Mouse (Mus musculus): ENCODE measurements around the gene Ceacam19. TPM values are rescaled to one million over a fixed set of nuclear protein-coding genes. Genes with fewer than 3 reads are reported as not detected.

The Ceacam19 gene
- polyA plus RNA-seq, 1 experiment from 2014 or later, result 0.23 TPM

DNA sequence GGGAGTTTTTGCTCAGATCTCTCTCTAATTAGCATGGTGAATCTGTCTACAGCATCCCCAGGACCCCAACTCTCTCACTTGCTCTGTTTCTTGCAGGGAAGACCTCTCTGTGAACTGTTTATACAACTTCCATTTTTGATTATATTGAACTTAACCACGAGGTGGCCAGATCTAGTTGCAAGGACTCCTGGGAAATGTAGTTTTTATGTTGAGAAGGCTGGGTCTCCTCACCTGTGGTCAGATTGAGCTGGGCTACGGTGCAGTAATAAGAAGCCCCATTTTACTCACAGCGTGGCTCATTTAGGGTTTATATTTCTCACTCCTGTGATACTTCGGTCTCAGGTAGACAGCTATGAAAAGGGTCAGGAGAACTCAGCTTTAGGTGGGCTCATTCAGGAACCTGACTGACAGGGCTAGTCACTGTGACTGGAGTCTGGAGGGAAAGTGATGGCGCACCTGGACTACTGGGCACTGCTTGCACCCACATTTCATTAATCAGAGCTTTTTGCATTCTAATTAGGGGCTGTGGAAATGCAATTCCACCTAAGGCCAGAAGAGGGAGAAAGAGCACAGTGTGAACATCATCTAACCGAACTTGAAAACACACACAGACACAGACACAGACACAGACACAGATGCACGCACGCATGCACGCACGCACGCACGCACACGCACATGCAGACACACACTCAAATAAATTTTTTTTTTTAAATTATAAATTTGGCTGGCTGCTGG is 11.7 kb downstream of the Ceacam19 start:
- no peaks in the 10 kb centered on the region for H3K36me3 ChIP-seq
- no peak overlapping the region for H3K9ac ChIP-seq
- H3K4me3 ChIP-seq, result no peak overlapping the region
- ATAC-seq (ENCODE audit: low FRiP score, low read depth), result no peak; the same call in 1 of the 2 replicates
- H3K4me2 ChIP-seq (replicated peaks), result no peak overlapping the region
- WGBS, result 52% methylated on average over 13 of the region's 13 CpGs
- no peaks in the 10 kb centered on the region for H3K9me3 ChIP-seq
- no peaks in the 10 kb centered on the region for H3K27me3 ChIP-seq
- no peak overlapping the region for H3K27ac ChIP-seq
- H3K4me1 ChIP-seq, result no peaks in the 10 kb centered on the region

GRCm38 (mm10) chr7:19871943-19872601 is 15.7 kb downstream of the Ceacam19 start:
- no peak overlapping the region for H3K4me2 ChIP-seq (replicated peaks)
- H3K36me3 ChIP-seq, result no peaks in the 10 kb centered on the region
- H3K4me1 ChIP-seq, result no peaks in the 10 kb centered on the region
- no peaks in the 10 kb centered on the region for H3K9me3 ChIP-seq
- 36% methylated on average over 5 of the region's 5 CpGs for WGBS
- H3K4me3 ChIP-seq, result no peak overlapping the region
- H3K9ac ChIP-seq, result no peak overlapping the region
- H3K27me3 ChIP-seq, result no peaks in the 10 kb centered on the region
- no peak overlapping the region for H3K27ac ChIP-seq
- no peak for ATAC-seq (ENCODE audit: low FRiP score, low read depth)

DNA sequence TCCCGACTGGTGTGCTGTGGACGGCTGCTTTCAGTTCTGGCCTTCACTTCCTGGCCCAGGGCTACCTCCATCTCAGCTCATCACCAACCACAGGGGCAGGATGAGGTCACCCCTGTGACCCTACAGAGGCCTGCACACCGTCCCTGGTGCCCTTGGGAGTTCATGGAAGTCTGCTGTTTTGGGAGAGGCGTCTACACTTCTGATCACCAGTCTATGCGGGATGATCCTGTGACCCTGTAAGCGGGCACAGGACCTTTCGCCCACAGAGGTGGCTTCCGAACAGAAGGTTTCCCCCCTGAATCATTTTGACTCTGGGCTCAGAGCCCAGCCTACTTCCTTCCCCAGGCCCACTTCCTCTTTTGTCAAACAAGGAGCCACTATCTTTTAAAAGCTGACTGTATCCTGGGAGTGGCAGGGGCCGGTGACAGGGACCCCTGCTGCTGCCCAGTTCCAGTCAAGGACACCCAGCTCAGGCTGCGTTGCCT is 16.6 kb downstream of the Ceacam19 start:
- Histone ChIP-seq H3K27ac (no peak overlapping the region), H3K9me3 (no peaks in the 10 kb centered on the region), H3K36me3 (no peaks in the 10 kb centered on the region), H3K4me2 (replicated peaks) (no peak overlapping the region), H3K27me3 (no peaks in the 10 kb centered on the region), H3K4me3 (no peak overlapping the region), H3K9ac (no peak overlapping the region), H3K4me1 (no peaks in the 10 kb centered on the region)
- WGBS, result 73% methylated on average over 10 of the region's 10 CpGs
- ATAC-seq (ENCODE audit: low FRiP score, low read depth), result no peak

DNA sequence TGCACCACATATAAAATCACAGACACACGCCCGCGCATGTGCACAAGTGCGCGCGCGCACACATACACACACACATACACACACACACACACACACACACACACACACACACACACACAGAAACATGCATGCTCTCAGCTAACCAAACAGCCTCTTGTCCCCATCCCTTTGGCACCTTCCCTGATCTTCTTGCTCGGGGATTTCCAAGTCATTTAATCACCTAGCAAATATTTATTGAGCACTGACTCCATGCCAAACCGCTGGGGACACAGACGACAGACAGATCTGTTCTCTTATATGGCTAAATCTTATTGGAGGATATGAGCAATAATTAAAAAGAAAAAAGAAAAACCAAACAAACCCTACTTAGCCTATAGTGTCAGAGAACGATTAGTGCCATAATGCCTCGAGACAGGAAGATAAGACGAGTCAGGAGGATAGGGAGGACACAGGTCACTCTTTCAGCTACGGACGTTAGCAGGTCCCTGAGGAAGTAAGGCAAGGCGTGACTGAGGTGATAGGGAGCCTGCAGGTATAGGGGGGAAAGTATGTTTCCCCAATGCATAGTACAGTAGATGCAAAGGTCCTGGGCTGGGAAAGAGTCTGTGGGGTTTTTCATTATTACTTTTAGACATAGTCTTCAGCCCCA is 19.9 kb downstream of the Ceacam19 start:
- no peak for ATAC-seq (ENCODE audit: low FRiP score, low read depth)
- 88% methylated on average over 16 of the region's 16 CpGs for WGBS

DNA sequence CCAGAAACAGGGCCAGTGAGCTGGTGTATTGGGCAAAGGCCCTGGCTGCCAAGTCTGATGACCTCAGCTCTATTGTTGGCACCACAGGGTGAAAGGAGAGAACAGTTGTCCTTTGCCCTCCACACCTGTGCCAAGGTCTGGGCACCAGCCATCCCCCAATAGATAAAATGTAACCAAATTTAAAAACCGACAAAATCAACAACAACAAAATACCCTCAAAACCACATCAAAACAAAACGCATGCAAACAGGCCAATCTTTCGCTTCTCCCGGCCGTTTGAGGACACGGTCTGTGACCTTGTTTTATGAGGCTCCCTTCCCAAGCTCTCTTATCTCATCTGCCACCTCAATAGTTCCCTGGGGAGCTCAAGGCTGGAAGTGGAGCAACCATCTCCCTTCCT is 21.3 kb downstream of the Ceacam19 start:
- H3K27ac ChIP-seq, result no peak overlapping the region
- H3K4me2 ChIP-seq (replicated peaks), result no peak overlapping the region
- 82% methylated on average over 6 of the region's 6 CpGs for WGBS
- ATAC-seq (ENCODE audit: low FRiP score, low read depth), result no peak
- H3K4me3 ChIP-seq, result no peak overlapping the region
- H3K9me3 ChIP-seq, result no peaks in the 10 kb centered on the region
- H3K27me3 ChIP-seq, result no peaks in the 10 kb centered on the region; the same call in 1 of the 2 replicates
- H3K9ac ChIP-seq, result no peak overlapping the region
- no peaks in the 10 kb centered on the region for H3K4me1 ChIP-seq
- no peaks in the 10 kb centered on the region for H3K36me3 ChIP-seq

More for the DNA sequence above, 19.9 kb downstream of the Ceacam19 start:
- Histone ChIP-seq H3K4me1 (no peaks in the 10 kb centered on the region), H3K36me3 (no peaks in the 10 kb centered on the region), H3K27ac (no peak overlapping the region), H3K4me3 (no peak overlapping the region), H3K9me3 (no peaks in the 10 kb centered on the region), H3K9ac (no peak overlapping the region), H3K27me3 (no peaks in the 10 kb centered on the region; the same call in 1 of the 2 replicates), H3K4me2 (replicated peaks) (no peak overlapping the region)

GRCm38 (mm10) chr7:19865246-19866036 is 22.3 kb downstream of the Ceacam19 start:
- WGBS, result 77% methylated on average over 8 of the region's 8 CpGs
- no peak overlapping the region for H3K27ac ChIP-seq
- no peak for ATAC-seq (ENCODE audit: low FRiP score, low read depth)
- no peaks in the 10 kb centered on the region for H3K36me3 ChIP-seq
- no peaks in the 10 kb centered on the region for H3K9me3 ChIP-seq
- H3K4me2 ChIP-seq (replicated peaks), result no peak overlapping the region
- H3K4me3 ChIP-seq, result no peak overlapping the region
- H3K27me3 ChIP-seq, result no peaks in the 10 kb centered on the region; the same call in 1 of the 2 replicates
- no peak overlapping the region for H3K9ac ChIP-seq
- H3K4me1 ChIP-seq, result no peaks in the 10 kb centered on the region

GRCm38 (mm10) chr7:19864241-19864640 is 23.5 kb downstream of the Ceacam19 start:
- 37% methylated on average over 2 of the region's 2 CpGs for WGBS
- Histone ChIP-seq H3K9me3 (no peaks in the 10 kb centered on the region), H3K4me1 (no peaks in the 10 kb centered on the region), H3K9ac (no peak overlapping the region; the same call in 1 of the 2 replicates), H3K4me3 (no peak overlapping the region), H3K36me3 (no peaks in the 10 kb centered on the region), H3K4me2 (replicated peaks) (no peak overlapping the region), H3K27ac (no peak overlapping the region), H3K27me3 (no peaks in the 10 kb centered on the region; the same call in 1 of the 2 replicates)
- no peak for ATAC-seq (ENCODE audit: low FRiP score, low read depth)

DNA sequence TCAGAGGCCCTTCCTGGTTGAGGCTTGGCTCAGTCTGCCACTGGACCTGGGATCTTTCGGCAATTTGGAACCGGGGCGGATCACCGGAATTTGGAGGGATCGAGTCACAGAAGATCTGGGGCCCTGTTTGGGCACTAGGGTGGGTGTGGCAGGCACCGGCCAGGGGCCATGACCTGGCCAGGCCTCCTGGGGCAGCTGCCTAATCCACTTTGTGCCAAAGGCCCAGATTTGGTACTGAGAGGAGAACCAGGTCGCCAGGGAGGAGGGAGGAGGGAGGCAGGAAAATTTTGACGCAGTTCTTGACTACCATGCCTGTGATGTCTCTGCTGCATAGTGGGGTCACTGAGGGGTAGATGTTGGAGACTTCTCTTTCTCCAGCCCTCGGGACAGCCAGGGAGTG is 26.6 kb downstream of the Ceacam19 start, which contains the start of gene Ceacam16:
Ceacam16 (minus strand) TSS at position 101 of the 400 bp plus-strand sequence.
- Histone ChIP-seq H3K9me3 (no peaks in the 10 kb centered on the region), H3K9ac (no peak within 1 kb of the TSS), H3K27me3 (peaks cover 9% of the 10 kb centered on the region; the same call in 1 of the 2 replicates), H3K36me3 (no peaks in the 10 kb centered on the region), H3K4me2 (replicated peaks) (no peak within 1 kb of the TSS), H3K4me1 (no peaks in the 10 kb centered on the region), H3K4me3 (no peak within 1 kb of the TSS), H3K27ac (no peak within 1 kb of the TSS)
- no peak for ATAC-seq (ENCODE audit: low FRiP score, low read depth)
- WGBS, result 85% methylated on average over 9 of the region's 9 CpGs

GRCm38 (mm10) chr7:19859740-19860139 is 28.0 kb downstream of the Ceacam19 start:
- Histone ChIP-seq H3K27ac (no peak overlapping the region), H3K36me3 (no peaks in the 10 kb centered on the region), H3K27me3 (peaks cover 9% of the 10 kb centered on the region; the same call in 1 of the 2 replicates), H3K4me3 (no peak overlapping the region), H3K4me1 (no peaks in the 10 kb centered on the region), H3K4me2 (replicated peaks) (no peak overlapping the region), H3K9me3 (no peaks in the 10 kb centered on the region), H3K9ac (no peak overlapping the region)
- ATAC-seq (ENCODE audit: low FRiP score, low read depth), result no peak
- WGBS, result 69% methylated on average over 10 of the region's 10 CpGs

DNA sequence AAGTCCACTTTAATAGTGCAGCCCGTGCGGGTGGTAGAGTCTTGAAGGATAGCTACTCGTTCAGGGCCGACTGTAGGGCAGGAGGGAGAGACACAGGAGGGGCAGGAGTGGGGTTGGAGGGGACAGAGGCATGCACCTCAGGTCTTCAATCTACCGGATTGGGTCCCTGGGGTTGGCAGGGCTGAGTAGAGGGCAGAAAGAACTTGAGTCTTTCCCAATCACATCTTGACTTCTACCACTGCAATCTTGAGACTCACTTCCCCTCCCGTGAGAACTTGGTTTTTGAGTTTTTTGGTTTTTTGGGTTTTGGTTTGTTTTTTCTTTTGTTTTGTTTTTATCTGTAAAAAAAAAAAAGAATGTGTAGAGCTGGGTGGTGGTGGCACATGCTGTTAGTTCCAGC is 31.5 kb downstream of the Ceacam19 start:
- 83% methylated on average over 6 of the region's 6 CpGs for WGBS

DNA sequence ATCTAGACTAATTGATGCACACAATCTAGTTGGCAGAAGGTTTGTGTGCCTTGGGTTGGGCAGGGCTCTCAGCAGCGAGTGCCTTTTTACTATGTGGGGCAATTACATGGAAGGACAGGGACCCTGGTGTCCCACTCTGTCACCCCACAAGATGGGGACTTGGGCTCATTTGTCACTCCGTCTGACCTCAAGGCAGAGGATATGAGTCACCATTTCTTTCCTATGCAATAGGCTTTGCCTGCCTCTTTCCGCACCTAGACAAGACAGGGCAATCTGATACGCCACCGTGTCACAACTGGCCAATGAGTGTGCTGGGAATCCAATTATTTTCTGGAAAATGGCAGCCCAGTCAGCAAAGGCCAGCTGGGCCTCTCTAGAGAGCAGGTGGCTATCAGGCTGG is 32.1 kb downstream of the Ceacam19 start:
- no peak overlapping the region for H3K4me3 ChIP-seq
- H3K27me3 ChIP-seq, result peaks cover 40% of the 10 kb centered on the region
- no peaks in the 10 kb centered on the region for H3K36me3 ChIP-seq
- 81% methylated on average over 5 of the region's 5 CpGs for WGBS
- no peak overlapping the region for H3K27ac ChIP-seq
- H3K4me1 ChIP-seq, result peaks cover 6% of the 10 kb centered on the region; the same call in 1 of the 2 replicates
- no peak overlapping the region for H3K9ac ChIP-seq
- no peak overlapping the region for H3K4me2 ChIP-seq (replicated peaks)
- no peak for ATAC-seq (ENCODE audit: low FRiP score, low read depth)
- no peaks in the 10 kb centered on the region for H3K9me3 ChIP-seq

More for the DNA sequence above, 31.5 kb downstream of the Ceacam19 start:
- ATAC-seq (ENCODE audit: low FRiP score, low read depth), result no peak
- Histone ChIP-seq H3K27me3 (peaks cover 35% of the 10 kb centered on the region), H3K4me2 (replicated peaks) (no peak overlapping the region), H3K9me3 (no peaks in the 10 kb centered on the region), H3K36me3 (no peaks in the 10 kb centered on the region), H3K27ac (no peak overlapping the region), H3K4me1 (peaks cover 6% of the 10 kb centered on the region; the same call in 1 of the 2 replicates), H3K9ac (no peak overlapping the region), H3K4me3 (no peak overlapping the region)

Measured in limb, embryonic 13.5 days (tissue).